Mouse (Mus musculus): Measurements from ENCODE around the gene Olfr1065. TPM values are rescaled to one million over a fixed set of nuclear protein-coding genes. Genes with fewer than 3 reads are reported as not detected.

Olfr1065 gene
- polyA plus RNA-seq, 1 experiment, result 0.09 TPM

- Histone ChIP-seq H3K4me3 (ENCODE audit: control insufficient read depth, insufficient read depth, low read length) (no peak within 1 kb of the TSS), H3K36me3 (ENCODE audit: control insufficient read depth, insufficient read depth, low read length) (no peaks in the 10 kb centered on the region), H3K27me3 (ENCODE audit: control insufficient read depth, insufficient read depth, low read length) (no peaks in the 10 kb centered on the region), H3K27ac (ENCODE audit: control insufficient read depth, insufficient read depth, low read length) (no peak within 1 kb of the TSS), H3K4me1 (replicated peaks; ENCODE audit: control insufficient read depth, insufficient read depth, low read length) (no peaks in the 10 kb centered on the region)
- DNase-seq, result no peak
- TF ChIP-seq CTCF (IDR thresholded peaks at IDR 0.05; ENCODE audit: borderline replicate concordance, control insufficient read depth, extremely low read depth, insufficient read depth, low read length, poor library complexity), result no peak
- TF ChIP-seq POLR2A (IDR thresholded peaks at IDR 0.05; ENCODE audit: control insufficient read depth, extremely low read depth, insufficient read depth, low read length, poor library complexity), result no peak
- 94% methylated on average over 1 of the region's 1 CpGs for WGBS
Observed at GRCm38 (mm10) chr2:86413950-86414349, 36.4 kb downstream of the Olfr1065 start, which contains the start of gene Olfr1061. Gene Olfr1061 (minus strand): TSS chr2:86414050.

- no peak for DNase-seq
- H3K36me3 ChIP-seq (ENCODE audit: control insufficient read depth, insufficient read depth, low read length), result no peaks in the 10 kb centered on the region
- 92% methylated on average over 2 of the region's 2 CpGs for WGBS
- no peak overlapping the region for H3K4me3 ChIP-seq (ENCODE audit: control insufficient read depth, insufficient read depth, low read length)
- H3K27ac ChIP-seq (ENCODE audit: control insufficient read depth, insufficient read depth, low read length), result no peak overlapping the region
- H3K4me1 ChIP-seq (replicated peaks; ENCODE audit: control insufficient read depth, insufficient read depth, low read length), result no peaks in the 10 kb centered on the region
- TF ChIP-seq POLR2A (IDR thresholded peaks at IDR 0.05; ENCODE audit: control insufficient read depth, extremely low read depth, insufficient read depth, low read length, poor library complexity) (no peak), CTCF (IDR thresholded peaks at IDR 0.05; ENCODE audit: borderline replicate concordance, control insufficient read depth, extremely low read depth, insufficient read depth, low read length, poor library complexity) (no peak)
- no peaks in the 10 kb centered on the region for H3K27me3 ChIP-seq (ENCODE audit: control insufficient read depth, insufficient read depth, low read length)
Observed at GRCm38 (mm10) chr2:86395114-86395513, 55.3 kb downstream of the Olfr1065 start.

Other genes with a start within 250 kb of the Olfr1065 start
- not detected in 2 replicates for gene Olfr1045, start 247.6 kb downstream of the Olfr1065 start, polyA plus RNA-seq (2012; rRNA removed)
- gene Olfr1046, start 231.3 kb downstream of the Olfr1065 start, polyA plus RNA-seq (2012; rRNA removed), result not detected in 2 replicates
- gene Olfr1047, start 219.2 kb downstream of the Olfr1065 start, polyA plus RNA-seq (2012; rRNA removed), result not detected in 2 replicates
- not detected in 2 replicates for gene Olfr1048, start 210.3 kb downstream of the Olfr1065 start, polyA plus RNA-seq (2012; rRNA removed)
- gene Olfr1049, start 192.3 kb downstream of the Olfr1065 start, polyA plus RNA-seq (2012; rRNA removed), result not detected in 2 replicates
- not detected in 2 replicates for gene Olfr1051, start 171.5 kb downstream of the Olfr1065 start, polyA plus RNA-seq (2012; rRNA removed)
- gene Olfr1052, start 158.1 kb downstream of the Olfr1065 start, polyA plus RNA-seq (2012; rRNA removed), result not detected in 2 replicates
- not detected in 2 replicates for gene Olfr1053, start 135.3 kb downstream of the Olfr1065 start, polyA plus RNA-seq (2012; rRNA removed)
- gene Olfr1054, start 115.2 kb downstream of the Olfr1065 start, polyA plus RNA-seq (2012; rRNA removed), result not detected in 2 replicates
- not detected in 2 replicates for gene Olfr1055, start 100.3 kb downstream of the Olfr1065 start, polyA plus RNA-seq (2012; rRNA removed)
- gene Olfr1056, start 88.1 kb downstream of the Olfr1065 start, polyA plus RNA-seq (2012; rRNA removed), result not detected in 2 replicates
- gene Olfr1057, start 72.2 kb downstream of the Olfr1065 start, polyA plus RNA-seq (2012; rRNA removed), result not detected in 2 replicates
- gene Olfr1058, start 62.0 kb downstream of the Olfr1065 start, polyA plus RNA-seq (2012; rRNA removed), result not detected in 2 replicates
- gene Olfr1061, start 36.5 kb downstream of the Olfr1065 start, polyA plus RNA-seq (2012; rRNA removed), result not detected in 2 replicates
- gene Olfr1062, start 23.8 kb downstream of the Olfr1065 start, polyA plus RNA-seq (2012; rRNA removed), result 0.15 TPM in 1 of 2 replicates, not detected in the other
- not detected in 2 replicates for gene Olfr1066, start 5.7 kb upstream of the Olfr1065 start, polyA plus RNA-seq (2012; rRNA removed)
- not detected in 2 replicates for gene Olfr228, start 36.8 kb upstream of the Olfr1065 start, polyA plus RNA-seq (2012; rRNA removed)
- gene Olfr1076, start 57.9 kb upstream of the Olfr1065 start, polyA plus RNA-seq (2012; rRNA removed), result not detected in 2 replicates
- not detected in 2 replicates for gene Olfr1079, start 91.9 kb upstream of the Olfr1065 start, polyA plus RNA-seq (2012; rRNA removed)
- gene Olfr1080, start 107.6 kb upstream of the Olfr1065 start, polyA plus RNA-seq (2012; rRNA removed), result not detected in 2 replicates
- not detected in 2 replicates for gene Olfr1082, start 148.4 kb upstream of the Olfr1065 start, polyA plus RNA-seq (2012; rRNA removed)
- gene Olfr1084, start 189.1 kb upstream of the Olfr1065 start, polyA plus RNA-seq (2012; rRNA removed), result not detected in 2 replicates
- gene Olfr1085, start 211.4 kb upstream of the Olfr1065 start, polyA plus RNA-seq (2012; rRNA removed), result not detected in 2 replicates
- not detected in 2 replicates for gene Olfr1086, start 229.5 kb upstream of the Olfr1065 start, polyA plus RNA-seq (2012; rRNA removed)
- not detected in 2 replicates for gene Olfr1087, start 247.8 kb upstream of the Olfr1065 start, polyA plus RNA-seq (2012; rRNA removed)